In genomic region chr11:83301431-83301831, GRCm38 (mm10) we compare ENCODE assay signal across 16 mouse cellular contexts. TPM values are rescaled to one million over a fixed set of nuclear protein-coding genes. Genes with fewer than 3 reads are reported as not detected.
DNase-seq lines count a peak whose midpoint lies in the region; ATAC-seq lines count a peak whose summit lies in the region.
"Had no signal": no experiment of that assay in that cellular context is flagged by ENCODE, and none has a peak within 500 bp of the region (broad histone marks: within the 10 kb centered on the region; RNA-seq: fewer than 3 reads in every experiment).

No protein-coding gene starts in this region.

- H3K4me2 ChIP-seq in neural tube, embryonic 15.5 days = peak overlapping the region; percentile 74

- no peak for DNase-seq in heart, embryonic 10.5 days (ENCODE audit: low spot score)
- DNase-seq in heart, postnatal 10 days = no peak
- DNase-seq in ZHBTc4 (ENCODE audit: low read depth, low spot score) (peak; percentile 19), MN1 (ENCODE audit: low spot score) (no peak)
- DNase-seq in lung, postnatal 36 days = no peak
- DNase-seq: kidney, adult 2 months; right cerebral cortex, postnatal 25 days had no signal

- 62% methylated on average over 2 of the region's 2 CpGs for WGBS in heart, embryonic 10.5 days
- WGBS in neural tube, embryonic 15.5 days = 71% methylated on average over 2 of the region's 2 CpGs

- H3K27ac ChIP-seq in heart, embryonic 10.5 days = no peak overlapping the region
- H3K27ac ChIP-seq in neural tube, embryonic 15.5 days (replicated peaks) = no peak overlapping the region

- intact Hi-C loops in heart, postnatal 10 days (cut with DNase I) = no loop called here

- H3K4me3 ChIP-seq in heart, embryonic 10.5 days = 0 out of 2 replicates have a peak overlapping the region, but pooled peaks have one; percentile 98
- H3K4me3 ChIP-seq in megakaryocyte, embryonic 14.5 days (replicated peaks) = peak overlapping the region; percentile 100
- H3K4me3 ChIP-seq in neural tube, embryonic 15.5 days (replicated peaks) = 0 out of 2 replicates have a peak overlapping the region, but pooled peaks have one; percentile 63

- H3K36me3 ChIP-seq in heart, embryonic 10.5 days = peaks cover 15% of the 10 kb centered on the region
- H3K36me3 ChIP-seq in megakaryocyte, embryonic 14.5 days (replicated peaks; ENCODE audit: low read length) = peaks cover 15% of the 10 kb centered on the region
- H3K36me3 ChIP-seq in neural tube, embryonic 15.5 days = peaks cover 1% of the 10 kb centered on the region

- no peak for ATAC-seq in megakaryocyte, adult 5-6 weeks (ENCODE audit: poor library complexity, severe bottlenecking)
- no peak for ATAC-seq in neural tube, embryonic 15.5 days (ENCODE audit: low FRiP score)

- H3K9me3 ChIP-seq in heart, embryonic 10.5 days = no peaks in the 10 kb centered on the region
- no peaks in the 10 kb centered on the region for H3K9me3 ChIP-seq in megakaryocyte, embryonic 14.5 days
- H3K9me3 ChIP-seq in neural tube, embryonic 15.5 days (replicated peaks) = no peaks in the 10 kb centered on the region
- H3K9me3 ChIP-seq: lung, embryonic 15.5 days; neural tube, embryonic 12.5 days had no signal

- H3K9ac ChIP-seq in neural tube, embryonic 15.5 days (replicated peaks) = no peak overlapping the region

- H3K27me3 ChIP-seq in heart, embryonic 10.5 days (ENCODE audit: insufficient read depth, poor library complexity, severe bottlenecking) = no peaks in the 10 kb centered on the region
- no peaks in the 10 kb centered on the region for H3K27me3 ChIP-seq in megakaryocyte, embryonic 14.5 days (replicated peaks)
- H3K27me3 ChIP-seq in neural tube, embryonic 15.5 days (replicated peaks) = no peaks in the 10 kb centered on the region
- H3K27me3 ChIP-seq: lung, embryonic 15.5 days; neural tube, embryonic 12.5 days had no signal

- peaks cover 29% of the 10 kb centered on the region for H3K4me1 ChIP-seq in heart, embryonic 10.5 days
- H3K4me1 ChIP-seq in megakaryocyte, embryonic 14.5 days = peaks cover 71% of the 10 kb centered on the region
- peaks cover 57% of the 10 kb centered on the region for H3K4me1 ChIP-seq in neural tube, embryonic 15.5 days

RNA-seq across cellular contexts. Expression of gene Pex12, which starts 1.0 kb away (rescaled TPM):
- 9.6 and 11.9 TPM in 2 replicates for polyA plus RNA-seq in heart, embryonic 10.5 days (2016; fragmentation: Nextera tagmentation; extraction: Ambion mirVana)
- total RNA-seq in heart, postnatal 10 days (2021) = 10 to 100 TPM; 12.8 to 12.9 TPM
- 2.2 and 9.8 TPM in 2 replicates for polyA plus RNA-seq in megakaryocyte, embryonic 14.5 days (2012; ENCODE audit: insufficient read depth, low replicate concordance)
- total RNA-seq in megakaryocyte, adult 5-6 weeks (2015) = 6.2 and 7.1 TPM in 2 replicates
- 4.3 and 8.0 TPM in 2 replicates for total RNA-seq in megakaryocyte, adult 5-6 weeks (2017)
- polyA plus RNA-seq in neural tube, embryonic 15.5 days (2015; fragmentation: Nextera tagmentation; extraction: Ambion mirVana) = 14.6 and 16.8 TPM in 2 replicates

RNA-seq across cellular contexts. Expression of gene Ap2b1, which starts 2.6 kb away (rescaled TPM):
- polyA plus RNA-seq in heart, embryonic 10.5 days (2016; fragmentation: Nextera tagmentation; extraction: Ambion mirVana) = 48.2 and 55.0 TPM in 2 replicates
- 10 to 100 TPM; 73.2 to 81.4 TPM for total RNA-seq in heart, postnatal 10 days (2021)
- polyA plus RNA-seq in megakaryocyte, embryonic 14.5 days (2012; ENCODE audit: insufficient read depth, low replicate concordance) = 3.7 and 13.6 TPM in 2 replicates
- 53.7 and 58.1 TPM in 2 replicates for total RNA-seq in megakaryocyte, adult 5-6 weeks (2015)
- 52.4 and 59.6 TPM in 2 replicates for total RNA-seq in megakaryocyte, adult 5-6 weeks (2017)
- polyA plus RNA-seq in neural tube, embryonic 15.5 days (2015; fragmentation: Nextera tagmentation; extraction: Ambion mirVana) = 100 and 101 TPM in 2 replicates

RNA-seq across cellular contexts. Expression of gene Slfn14, which starts 14.9 kb away (rescaled TPM):
- polyA plus RNA-seq in heart, embryonic 10.5 days (2016; fragmentation: Nextera tagmentation; extraction: Ambion mirVana) = 0.58 and 0.79 TPM in 2 replicates
- total RNA-seq in heart, postnatal 10 days (2021) = under 1 TPM; 0.10 to 0.15 TPM
- 1.4 TPM in 1 of 2 replicates, not detected in the other for polyA plus RNA-seq in megakaryocyte, embryonic 14.5 days (2012; ENCODE audit: insufficient read depth, low replicate concordance)
- not detected in 2 replicates for total RNA-seq in megakaryocyte, adult 5-6 weeks (2015)
- total RNA-seq in megakaryocyte, adult 5-6 weeks (2017) = 0.16 TPM in 1 of 2 replicates, not detected in the other
- polyA plus RNA-seq in neural tube, embryonic 15.5 days (2015; fragmentation: Nextera tagmentation; extraction: Ambion mirVana) = 0.09 TPM in 1 of 2 replicates, not detected in the other
- total RNA-seq: heart, adult 8-10 months; layer of hippocampus, postnatal 14 days had no signal
- polyA plus RNA-seq: forebrain, embryonic 16.5 days; kidney, adult 2 months; thymus, postnatal 0 days had no signal
